Mouse (Mus musculus): ENCODE data around the gene Atg16l1. TPM values are rescaled to one million over a fixed set of nuclear protein-coding genes. Genes with fewer than 3 reads are reported as not detected.

Gene Atg16l1
- polyA plus RNA-seq, 1 experiment from 2014 or later, result 57.6 TPM

DNA sequence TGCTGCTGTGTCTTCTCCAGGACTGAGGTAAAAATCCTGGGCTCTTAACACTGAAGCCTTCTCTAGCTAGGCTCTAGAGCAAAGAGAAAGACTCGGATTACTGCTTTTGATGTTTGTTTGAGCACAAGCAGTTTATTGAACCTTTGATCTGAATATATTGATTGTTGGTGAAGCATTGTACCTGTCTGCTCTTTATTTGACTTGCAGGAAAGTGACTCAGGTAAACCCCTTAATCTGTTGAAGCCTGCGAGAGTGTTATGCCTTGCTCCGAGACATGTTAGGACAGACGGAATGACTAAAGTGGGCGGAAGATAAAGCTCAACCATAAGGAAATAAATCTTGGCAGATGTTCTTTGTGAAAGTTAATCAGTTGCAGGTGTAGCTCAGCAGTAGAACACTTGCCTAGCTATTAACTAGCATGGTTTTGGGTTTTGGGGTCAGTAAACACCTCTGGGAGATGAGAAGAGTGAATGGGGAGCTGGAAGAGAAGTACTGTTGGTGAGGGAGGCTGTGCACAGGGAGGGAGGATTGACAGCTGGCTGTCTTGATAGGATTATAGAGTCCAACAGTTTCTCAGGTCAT, 23.6 kb downstream of the Atg16l1 start:
- H3K27me3 ChIP-seq, result no peaks in the 10 kb centered on the region
- no peaks in the 10 kb centered on the region for H3K9me3 ChIP-seq
- no peak for ATAC-seq
- H3K4me3 ChIP-seq (replicated peaks), result no peak overlapping the region
- H3K4me2 ChIP-seq (replicated peaks), result no peak overlapping the region
- WGBS, result 87% methylated on average over 5 of the region's 5 CpGs
- no peak overlapping the region for H3K27ac ChIP-seq
- peaks cover 97% of the 10 kb centered on the region for H3K36me3 ChIP-seq
- H3K4me1 ChIP-seq (replicated peaks), result no peaks in the 10 kb centered on the region
- H3K9ac ChIP-seq (replicated peaks), result no peak overlapping the region

GRCm38 (mm10) chr1:87785703-87786102, 30.0 kb downstream of the Atg16l1 start:
- 93% methylated on average over 8 of the region's 8 CpGs for WGBS
- ATAC-seq, result no peak
- no peaks in the 10 kb centered on the region for H3K9me3 ChIP-seq
- no peak overlapping the region for H3K27ac ChIP-seq
- H3K4me2 ChIP-seq (replicated peaks), result no peak overlapping the region
- H3K4me3 ChIP-seq (replicated peaks), result no peak overlapping the region
- no peaks in the 10 kb centered on the region for H3K4me1 ChIP-seq (replicated peaks)
- no peak overlapping the region for H3K9ac ChIP-seq (replicated peaks)
- H3K36me3 ChIP-seq, result peaks cover 89% of the 10 kb centered on the region
- H3K27me3 ChIP-seq, result no peaks in the 10 kb centered on the region

DNA sequence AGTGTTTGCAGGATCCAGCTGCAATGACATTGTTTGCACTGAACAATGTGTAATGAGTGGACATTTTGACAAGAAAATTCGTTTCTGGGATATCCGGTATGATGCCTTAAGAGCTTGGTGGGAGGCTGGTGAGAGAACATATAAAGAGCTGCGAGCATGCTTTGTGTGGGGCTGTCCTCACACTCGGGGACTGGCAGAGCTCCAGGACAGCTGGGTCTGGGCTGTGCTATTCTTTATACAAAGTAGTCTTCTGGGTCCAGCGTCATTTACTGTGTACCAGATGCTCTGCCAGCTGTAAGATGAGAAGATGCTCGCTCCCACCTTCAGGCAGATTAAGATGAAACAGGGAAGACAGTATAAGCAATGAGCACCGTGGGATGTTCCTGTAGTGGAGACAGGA, 30.6 kb downstream of the Atg16l1 start:
- Histone ChIP-seq H3K4me2 (replicated peaks) (no peak overlapping the region), H3K4me3 (replicated peaks) (no peak overlapping the region), H3K27me3 (no peaks in the 10 kb centered on the region), H3K27ac (no peak overlapping the region), H3K9ac (replicated peaks) (no peak overlapping the region), H3K4me1 (replicated peaks) (no peaks in the 10 kb centered on the region), H3K9me3 (no peaks in the 10 kb centered on the region), H3K36me3 (peaks cover 89% of the 10 kb centered on the region)
- ATAC-seq, result no peak
- WGBS, result 89% methylated on average over 7 of the region's 7 CpGs

GRCm38 (mm10) chr1:87789665-87790064, 34.0 kb downstream of the Atg16l1 start:
- WGBS, result 94% methylated on average over 8 of the region's 8 CpGs
- Histone ChIP-seq H3K4me1 (replicated peaks) (no peaks in the 10 kb centered on the region), H3K4me2 (replicated peaks) (no peak overlapping the region), H3K4me3 (replicated peaks) (no peak overlapping the region), H3K9ac (replicated peaks) (no peak overlapping the region), H3K27ac (no peak overlapping the region), H3K9me3 (no peaks in the 10 kb centered on the region), H3K27me3 (no peaks in the 10 kb centered on the region), H3K36me3 (peaks cover 87% of the 10 kb centered on the region)
- no peak for ATAC-seq

DNA sequence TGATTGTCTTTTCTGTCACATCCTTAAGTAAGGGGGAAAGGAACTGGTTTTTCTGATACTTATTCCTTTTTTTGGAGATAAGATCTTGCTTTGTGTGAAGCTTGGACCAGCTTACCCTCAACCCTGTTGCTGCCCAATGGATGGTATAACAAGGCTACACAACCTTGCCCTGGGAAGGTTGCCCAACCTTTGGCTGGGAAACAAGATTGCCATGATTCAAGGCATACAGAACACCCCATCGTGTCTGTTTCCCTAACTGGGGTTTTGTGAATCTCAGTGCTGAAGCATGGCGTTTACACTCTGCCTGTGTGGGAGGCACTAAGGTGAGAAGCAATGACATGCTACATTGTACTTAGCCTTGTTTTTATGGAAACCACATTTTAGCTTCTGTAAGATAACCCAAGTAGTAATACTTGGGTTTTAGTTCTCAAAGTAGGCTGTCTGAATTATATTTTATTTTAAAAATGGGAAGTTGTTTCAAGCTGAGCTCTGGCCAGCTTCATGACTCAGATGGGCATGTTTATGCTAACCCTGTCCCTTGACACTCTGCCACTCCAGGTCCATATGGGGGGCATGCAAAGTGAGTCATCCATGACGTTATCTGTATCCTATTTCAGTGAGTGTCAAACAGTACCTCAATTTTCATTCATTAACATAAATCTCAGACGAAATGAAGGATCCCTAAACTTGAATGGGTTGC, 36.9 kb downstream of the Atg16l1 start:
- Histone ChIP-seq H3K4me1 (replicated peaks) (no peaks in the 10 kb centered on the region), H3K9me3 (no peaks in the 10 kb centered on the region), H3K36me3 (peaks cover 68% of the 10 kb centered on the region), H3K4me3 (replicated peaks) (no peak overlapping the region), H3K27me3 (no peaks in the 10 kb centered on the region), H3K4me2 (replicated peaks) (no peak overlapping the region), H3K9ac (replicated peaks) (no peak overlapping the region), H3K27ac (no peak overlapping the region)
- WGBS, result 88% methylated on average over 4 of the region's 4 CpGs
- ATAC-seq, result no peak

- Histone ChIP-seq H3K9me3 (no peaks in the 10 kb centered on the region), H3K27me3 (no peaks in the 10 kb centered on the region), H3K4me1 (replicated peaks) (no peaks in the 10 kb centered on the region), H3K4me3 (replicated peaks) (no peak overlapping the region), H3K27ac (no peak overlapping the region), H3K36me3 (peaks cover 63% of the 10 kb centered on the region), H3K4me2 (replicated peaks) (no peak overlapping the region), H3K9ac (replicated peaks) (no peak overlapping the region)
- no peak for ATAC-seq
- 95% methylated on average over 6 of the region's 6 CpGs for WGBS
Observed at GRCm38 (mm10) chr1:87793138-87793449, 37.4 kb downstream of the Atg16l1 start.

- no peak for ATAC-seq
- Histone ChIP-seq H3K27ac (no peak overlapping the region), H3K9me3 (no peaks in the 10 kb centered on the region), H3K4me3 (replicated peaks) (no peak overlapping the region), H3K4me2 (replicated peaks) (no peak overlapping the region), H3K9ac (replicated peaks) (no peak overlapping the region), H3K4me1 (replicated peaks) (no peaks in the 10 kb centered on the region), H3K36me3 (peaks cover 27% of the 10 kb centered on the region), H3K27me3 (no peaks in the 10 kb centered on the region)
- 96% methylated on average over 1 of the region's 1 CpGs for WGBS
Observed at GRCm38 (mm10) chr1:87797702-87798101, 42.0 kb downstream of the Atg16l1 start.

- no peak for ATAC-seq
- 87% methylated on average over 2 of the region's 2 CpGs for WGBS
- Histone ChIP-seq H3K9me3 (no peaks in the 10 kb centered on the region), H3K4me2 (replicated peaks) (no peak overlapping the region), H3K27ac (no peak overlapping the region), H3K27me3 (no peaks in the 10 kb centered on the region), H3K9ac (replicated peaks) (no peak overlapping the region), H3K4me1 (replicated peaks) (no peaks in the 10 kb centered on the region), H3K4me3 (replicated peaks) (no peak overlapping the region), H3K36me3 (peaks cover 21% of the 10 kb centered on the region)
Observed at GRCm38 (mm10) chr1:87798306-87798705, 42.6 kb downstream of the Atg16l1 start.

GRCm38 (mm10) chr1:87803576-87803975, 47.9 kb downstream of the Atg16l1 start, which contains the start of gene Sag:
Sag (plus strand) TSS chr1:87803680.
- no peak within 1 kb of the TSS for H3K4me3 ChIP-seq (replicated peaks)
- no peaks in the 10 kb centered on the region for H3K27me3 ChIP-seq
- H3K4me2 ChIP-seq (replicated peaks), result no peak within 1 kb of the TSS
- WGBS, result 73% methylated on average over 6 of the region's 6 CpGs
- no peaks in the 10 kb centered on the region for H3K9me3 ChIP-seq
- H3K4me1 ChIP-seq (replicated peaks), result no peaks in the 10 kb centered on the region
- no peak within 1 kb of the TSS for H3K9ac ChIP-seq (replicated peaks)
- H3K27ac ChIP-seq, result no peak within 1 kb of the TSS
- no peaks in the 10 kb centered on the region for H3K36me3 ChIP-seq
- ATAC-seq, result no peak

- Histone ChIP-seq H3K27me3 (no peaks in the 10 kb centered on the region), H3K9me3 (no peaks in the 10 kb centered on the region)
- no peak for ATAC-seq
Observed at GRCm38 (mm10) chr1:87807751-87808150, 52.1 kb downstream of the Atg16l1 start.

DNA sequence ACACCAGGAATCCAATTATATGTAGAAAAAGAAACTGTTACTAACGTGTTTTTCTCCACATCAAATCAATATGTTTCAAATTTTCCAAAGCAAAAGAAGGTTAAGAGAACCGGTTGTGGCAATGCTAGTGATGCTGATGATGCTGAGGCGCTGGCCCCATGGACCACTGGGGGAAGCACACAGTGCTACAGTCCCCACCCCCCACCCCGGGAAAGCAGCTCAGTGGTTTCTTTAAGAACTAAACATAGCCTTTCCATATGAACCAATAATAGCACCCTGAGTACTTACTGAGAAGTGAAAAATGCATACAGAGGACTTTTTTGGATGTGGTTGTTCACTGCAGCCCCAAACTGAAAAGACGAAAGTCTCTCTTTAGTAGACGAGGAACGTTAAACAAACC, 55.7 kb downstream of the Atg16l1 start:
- no peaks in the 10 kb centered on the region for H3K4me1 ChIP-seq (replicated peaks)
- no peak overlapping the region for H3K27ac ChIP-seq
- no peaks in the 10 kb centered on the region for H3K27me3 ChIP-seq
- H3K9me3 ChIP-seq, result no peaks in the 10 kb centered on the region
- H3K4me2 ChIP-seq (replicated peaks), result no peak overlapping the region
- 92% methylated on average over 7 of the region's 7 CpGs for WGBS
- no peak overlapping the region for H3K4me3 ChIP-seq (replicated peaks)
- no peaks in the 10 kb centered on the region for H3K36me3 ChIP-seq
- no peak for ATAC-seq
- no peak overlapping the region for H3K9ac ChIP-seq (replicated peaks)

More at GRCm38 (mm10) chr1:87807751-87808150, 52.1 kb downstream of the Atg16l1 start:
- H3K9ac ChIP-seq (replicated peaks), result no peak overlapping the region
- no peaks in the 10 kb centered on the region for H3K36me3 ChIP-seq
- no peaks in the 10 kb centered on the region for H3K4me1 ChIP-seq (replicated peaks)
- H3K4me3 ChIP-seq (replicated peaks), result no peak overlapping the region
- WGBS, result 78% methylated on average over 1 of the region's 1 CpGs
- no peak overlapping the region for H3K27ac ChIP-seq
- H3K4me2 ChIP-seq (replicated peaks), result no peak overlapping the region

DNA sequence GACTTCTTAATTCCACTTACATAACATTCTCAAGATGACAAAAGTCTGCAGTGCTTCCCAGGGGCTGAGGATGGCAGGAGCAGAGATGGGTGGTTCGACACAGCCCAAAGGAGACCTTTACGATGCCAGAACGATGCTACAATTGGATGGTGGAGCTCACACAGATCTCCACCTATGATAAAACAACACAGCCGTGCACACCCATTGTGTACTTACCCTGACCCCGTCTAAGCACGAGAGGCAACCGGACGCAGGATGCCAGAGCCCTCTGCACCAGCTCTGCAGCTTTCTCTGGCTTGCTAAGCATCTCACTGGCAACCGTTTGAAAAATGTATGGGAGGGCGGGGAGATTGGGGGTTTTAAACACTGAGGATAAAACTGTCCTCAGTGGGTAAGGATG, 56.4 kb downstream of the Atg16l1 start:
- H3K4me1 ChIP-seq (replicated peaks), result no peaks in the 10 kb centered on the region
- H3K36me3 ChIP-seq, result no peaks in the 10 kb centered on the region
- H3K4me2 ChIP-seq (replicated peaks), result no peak overlapping the region
- ATAC-seq, result no peak
- H3K9me3 ChIP-seq, result no peaks in the 10 kb centered on the region
- no peak overlapping the region for H3K9ac ChIP-seq (replicated peaks)
- H3K27ac ChIP-seq, result no peak overlapping the region
- 83% methylated on average over 10 of the region's 10 CpGs for WGBS
- no peaks in the 10 kb centered on the region for H3K27me3 ChIP-seq
- H3K4me3 ChIP-seq (replicated peaks), result no peak overlapping the region

DNA sequence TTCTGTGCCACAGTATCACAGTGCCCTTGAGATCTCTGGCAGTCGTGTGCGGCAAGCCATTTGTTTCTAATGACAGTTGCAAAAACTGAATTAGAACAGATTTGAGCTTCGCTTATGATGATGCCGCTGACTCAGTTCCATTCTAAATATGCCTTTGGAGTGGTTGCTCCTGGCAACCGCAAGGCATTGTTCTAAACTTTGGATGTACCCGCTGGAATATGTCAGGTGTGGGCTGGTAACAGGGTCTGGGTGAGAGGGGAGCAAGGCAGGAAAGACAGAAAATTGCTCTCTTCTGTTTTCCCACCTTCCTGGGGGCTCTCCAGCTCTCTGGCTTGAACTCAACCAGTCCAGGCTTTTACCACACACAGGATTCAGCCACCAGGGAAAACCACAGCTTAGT, 57.5 kb downstream of the Atg16l1 start:
- WGBS, result 79% methylated on average over 6 of the region's 6 CpGs
- H3K4me3 ChIP-seq (replicated peaks), result no peak overlapping the region
- H3K36me3 ChIP-seq, result no peaks in the 10 kb centered on the region
- ATAC-seq, result no peak
- no peaks in the 10 kb centered on the region for H3K27me3 ChIP-seq
- H3K27ac ChIP-seq, result no peak overlapping the region
- no peaks in the 10 kb centered on the region for H3K9me3 ChIP-seq
- H3K9ac ChIP-seq (replicated peaks), result no peak overlapping the region
- no peak overlapping the region for H3K4me2 ChIP-seq (replicated peaks)
- H3K4me1 ChIP-seq (replicated peaks), result no peaks in the 10 kb centered on the region
